Mouse (Mus musculus) embryonic facial prominence, embryonic 13.5 days (tissue): ENCODE measurements around the gene Cpa5. TPM values are rescaled to one million over a fixed set of nuclear protein-coding genes. Genes with fewer than 3 reads are reported as not detected.
A peak's percentile ranks its signal among the peaks of the same experiment; 100 is the strongest.

Experiments
- ATAC-seq: fragments of 200-750 bp; cut with Nextera tagmentation; 2 replicates; pipeline ENCODE4 v1.8.0; 2017; ENCODE audit warnings: low read depth; ENCODE audit not compliant: insufficient number of reproducible peaks, insufficient read depth, low FRiP score, low TSS enrichment
- H3K27ac ChIP-seq: fragments of 300-500 bp; sonication (generic); 2 replicates; pipeline ENCODE4 v1.5.1; 2015; ENCODE audit warnings: moderate library complexity, mild to moderate bottlenecking, inconsistent platforms
- H3K27me3 ChIP-seq: fragments of 300-500 bp; sonication (generic); 2 replicates; pipeline ENCODE4 v1.6.1; 2015; ENCODE audit warnings: mild to moderate bottlenecking, inconsistent platforms
- H3K36me3 ChIP-seq: fragments of 300-500 bp; sonication (generic); 2 replicates; pipeline ENCODE4 v1.6.1; 2015; ENCODE audit warnings: mild to moderate bottlenecking, inconsistent platforms
- H3K4me1 ChIP-seq: fragments of 300-500 bp; sonication (generic); 2 replicates; pipeline ENCODE4 v1.6.1; 2015; ENCODE audit warnings: inconsistent platforms
- H3K4me2 ChIP-seq: fragments of 300-500 bp; sonication (generic); 2 replicates; pipeline ENCODE4 v1.6.1; 2015; ENCODE audit warnings: moderate library complexity, mild to moderate bottlenecking, inconsistent platforms
- H3K4me3 ChIP-seq: fragments of 300-500 bp; sonication (generic); 2 replicates; pipeline ENCODE4 v1.5.1; 2015; ENCODE audit warnings: mild to moderate bottlenecking, inconsistent platforms
- H3K9ac ChIP-seq: fragments of 300-500 bp; sonication (generic); 2 replicates; pipeline ENCODE4 v1.6.1; 2015; ENCODE audit warnings: mild to moderate bottlenecking, inconsistent platforms
- H3K9me3 ChIP-seq: fragments of 300-500 bp; sonication (generic); 2 replicates; pipeline ENCODE4 v1.6.1; 2016; ENCODE audit warnings: inconsistent platforms
- WGBS: fragments of 180-500 bp; shearing (Covaris S2); methylation state at CpG from one replicate; pipeline ENCODE4 v1.1.7; 2015; ENCODE audit warnings: mixed read lengths; 5-methylcytosine and 5-hydroxymethylcytosine counted together
- polyA plus RNA-seq: library from polyadenylated mRNA; unstranded; fragments of >200 nt; fragmentation: Nextera tagmentation; extraction: Ambion mirVana; gene quantifications from 2 replicates; pipeline ENCODE4 v1.2.1, GENCODE M21; 2015

Gene Cpa5
- polyA plus RNA-seq, 1 experiment from 2014 or later, result 0.28 TPM

DNA sequence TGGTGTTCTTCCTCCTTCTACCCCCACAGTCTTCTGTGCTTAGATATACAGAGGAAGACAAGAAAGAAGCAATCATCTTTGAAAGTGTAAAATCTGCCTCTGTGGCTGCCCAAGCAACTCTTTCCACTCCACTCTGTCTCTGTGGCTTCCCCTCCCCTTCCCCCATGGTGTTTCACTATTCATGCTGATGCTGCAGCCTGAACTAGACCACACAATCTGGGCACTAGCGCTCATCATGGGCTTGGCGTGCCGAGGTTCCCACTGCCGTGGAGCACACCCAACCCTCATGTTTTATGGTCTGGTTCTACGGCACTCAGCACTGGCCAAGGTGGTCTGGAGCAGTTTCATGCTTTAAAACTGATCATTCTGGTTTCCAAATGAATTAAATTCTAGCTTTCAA is 60.9 kb downstream of the Cpa5 start:
- peak; percentile 65 for ATAC-seq
- H3K9me3 ChIP-seq, result no peaks in the 10 kb centered on the region
- H3K27me3 ChIP-seq, result no peaks in the 10 kb centered on the region
- H3K9ac ChIP-seq, result peak overlapping the region; percentile 32; the same call in 1 of the 2 replicates
- no peak overlapping the region for H3K4me3 ChIP-seq
- WGBS, result 42% methylated on average over 5 of the region's 5 CpGs
- peak overlapping the region; percentile 20; the same call in 1 of the 2 replicates for H3K4me2 ChIP-seq
- H3K4me1 ChIP-seq, result peaks cover 86% of the 10 kb centered on the region
- H3K36me3 ChIP-seq, result no peaks in the 10 kb centered on the region
- H3K27ac ChIP-seq, result peak overlapping the region; percentile 88

DNA sequence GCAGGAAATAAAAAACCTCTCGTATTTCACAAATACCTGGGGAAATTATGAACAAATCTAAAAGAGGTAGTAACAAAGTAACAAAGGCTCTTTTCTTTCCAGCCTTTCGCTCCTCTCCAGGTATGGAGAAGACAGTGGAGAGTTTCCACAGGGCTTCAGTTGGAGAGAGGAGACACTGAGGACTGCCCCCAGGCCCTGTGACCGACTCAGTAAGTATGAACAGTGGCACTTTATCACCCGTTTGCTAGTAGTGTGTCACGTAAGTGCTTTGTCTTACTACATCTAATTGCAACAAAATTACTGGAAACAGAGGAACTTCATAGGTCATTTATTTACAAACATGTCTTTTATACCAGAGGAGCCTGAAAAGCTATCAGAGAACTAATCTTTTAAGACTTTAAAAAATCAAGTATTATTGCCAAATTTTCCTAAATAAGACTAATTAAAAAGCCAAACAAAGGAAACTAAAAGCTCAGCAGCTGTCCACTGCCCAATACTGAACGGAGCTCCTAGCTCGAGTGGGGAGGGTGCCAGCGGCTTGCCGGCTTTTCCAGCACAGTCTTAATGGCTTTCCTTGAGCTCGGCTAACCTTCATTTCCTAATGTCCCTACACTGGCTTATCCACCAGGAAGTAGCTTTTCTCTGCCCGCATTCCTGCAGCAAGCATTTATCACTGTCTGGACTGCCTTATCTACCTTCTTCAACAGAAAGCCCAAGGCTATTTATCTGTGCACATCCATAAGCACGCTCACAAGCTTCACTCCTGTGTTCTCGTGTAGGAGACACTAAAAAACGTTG is 63.2 kb downstream of the Cpa5 start:
- H3K4me2 ChIP-seq, result peak overlapping the region; percentile 55
- H3K27ac ChIP-seq, result peak overlapping the region; percentile 99
- 0 out of 2 replicates have a peak, but pooled peaks cover 3% of the 10 kb centered on the region for H3K36me3 ChIP-seq
- no peak overlapping the region for H3K4me3 ChIP-seq
- no peaks in the 10 kb centered on the region for H3K27me3 ChIP-seq
- ATAC-seq, result no peak
- 0 out of 2 replicates have a peak overlapping the region, but pooled peaks have one; percentile 23 for H3K9ac ChIP-seq
- H3K9me3 ChIP-seq, result no peaks in the 10 kb centered on the region
- H3K4me1 ChIP-seq, result peaks cover 79% of the 10 kb centered on the region
- WGBS, result 24% methylated on average over 14 of the region's 14 CpGs

DNA sequence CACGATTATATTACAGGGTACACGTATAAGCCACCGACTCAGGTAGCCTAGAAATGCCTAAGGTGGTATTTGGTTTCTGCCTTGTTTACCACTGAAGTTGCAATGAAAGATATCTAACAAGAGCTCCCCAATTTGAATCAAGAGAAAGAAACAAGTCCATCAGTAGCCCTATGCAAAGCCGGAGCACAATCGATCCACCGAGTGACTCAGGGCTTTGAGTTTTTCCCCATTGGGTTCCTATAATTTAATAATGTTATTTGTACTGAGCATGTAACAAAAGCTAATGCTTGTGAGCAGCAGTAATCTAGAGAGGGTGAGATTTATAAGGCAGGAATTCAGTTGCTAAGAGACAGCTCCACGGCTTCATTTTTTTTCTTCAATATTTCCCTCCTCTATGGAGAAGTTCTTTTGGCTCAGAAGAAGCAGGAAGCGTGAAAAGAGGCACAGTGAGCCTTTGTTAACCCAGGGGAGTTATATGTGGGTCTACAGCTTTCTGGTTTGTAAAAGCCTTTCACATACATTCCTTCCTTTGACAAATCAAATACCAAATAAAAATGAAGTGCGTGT is 64.0 kb downstream of the Cpa5 start:
- ATAC-seq, result no peak
- H3K9me3 ChIP-seq, result no peaks in the 10 kb centered on the region
- 20% methylated on average over 9 of the region's 9 CpGs for WGBS
- 0 out of 2 replicates have a peak, but pooled peaks cover 3% of the 10 kb centered on the region for H3K36me3 ChIP-seq
- peaks cover 72% of the 10 kb centered on the region for H3K4me1 ChIP-seq
- H3K27ac ChIP-seq, result peak overlapping the region; percentile 99
- no peaks in the 10 kb centered on the region for H3K27me3 ChIP-seq
- 0 out of 2 replicates have a peak overlapping the region, but pooled peaks have one; percentile 19 for H3K4me3 ChIP-seq
- H3K4me2 ChIP-seq, result peak overlapping the region; percentile 55
- H3K9ac ChIP-seq, result peak overlapping the region; percentile 70

DNA sequence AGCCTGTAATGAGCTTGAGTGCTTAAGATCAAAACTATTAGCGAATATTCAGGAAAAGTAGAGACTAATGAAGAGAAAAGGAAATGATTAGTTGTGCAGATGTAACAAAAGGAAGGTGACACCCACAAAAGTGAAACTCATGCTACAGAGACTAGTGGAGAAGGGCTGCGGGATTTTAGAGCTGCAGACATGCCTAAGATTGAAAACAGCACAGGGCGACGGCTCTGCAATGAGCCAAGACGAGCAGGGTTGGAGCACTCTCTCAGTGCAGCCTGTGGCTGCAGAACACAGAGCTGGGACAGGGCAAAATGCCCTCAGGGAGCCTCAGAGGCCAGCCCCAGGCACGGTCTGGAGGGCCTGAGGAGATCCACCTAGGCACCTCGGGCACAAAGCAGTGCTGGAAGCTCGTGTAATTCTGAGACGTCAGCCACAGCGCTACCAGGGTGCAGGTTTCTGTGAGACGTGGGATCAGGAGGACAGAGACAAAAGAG is 64.5 kb downstream of the Cpa5 start:
- H3K36me3 ChIP-seq, result 0 out of 2 replicates have a peak, but pooled peaks cover 3% of the 10 kb centered on the region
- peak overlapping the region; percentile 19 for H3K4me3 ChIP-seq
- H3K27ac ChIP-seq, result peak overlapping the region; percentile 99
- peak overlapping the region; percentile 55 for H3K4me2 ChIP-seq
- ATAC-seq, result 0 out of 2 replicates have a peak, but pooled peaks have one; percentile 66
- peak overlapping the region; percentile 70 for H3K9ac ChIP-seq
- WGBS, result 9% methylated on average over 11 of the region's 11 CpGs
- H3K4me1 ChIP-seq, result peaks cover 70% of the 10 kb centered on the region
- H3K27me3 ChIP-seq, result no peaks in the 10 kb centered on the region
- no peaks in the 10 kb centered on the region for H3K9me3 ChIP-seq

DNA sequence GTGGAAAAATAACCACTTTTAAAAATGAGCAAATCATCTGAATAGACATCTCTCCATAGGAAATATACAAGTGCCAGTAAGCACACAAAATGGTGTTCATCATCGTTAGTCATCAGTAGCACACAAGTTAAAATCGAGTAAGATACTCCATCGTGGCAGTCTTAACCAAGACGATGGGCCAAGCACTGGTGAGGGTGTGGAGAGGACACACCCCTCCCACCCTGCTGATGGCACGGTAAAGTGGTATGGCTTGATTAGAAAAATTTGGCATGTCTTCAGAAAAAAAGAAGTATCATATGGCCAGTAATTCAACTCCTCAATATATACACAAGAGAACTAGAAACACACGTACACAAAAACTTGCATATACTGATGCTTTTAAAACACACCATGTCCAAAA is 65.7 kb downstream of the Cpa5 start:
- WGBS, result 50% methylated on average over 6 of the region's 6 CpGs
- Histone ChIP-seq H3K27ac (peak overlapping the region; percentile 99), H3K4me3 (no peak overlapping the region), H3K36me3 (0 out of 2 replicates have a peak, but pooled peaks cover 3% of the 10 kb centered on the region), H3K4me1 (peaks cover 69% of the 10 kb centered on the region), H3K4me2 (no peak overlapping the region), H3K27me3 (no peaks in the 10 kb centered on the region), H3K9me3 (no peaks in the 10 kb centered on the region), H3K9ac (no peak overlapping the region)
- ATAC-seq, result no peak

DNA sequence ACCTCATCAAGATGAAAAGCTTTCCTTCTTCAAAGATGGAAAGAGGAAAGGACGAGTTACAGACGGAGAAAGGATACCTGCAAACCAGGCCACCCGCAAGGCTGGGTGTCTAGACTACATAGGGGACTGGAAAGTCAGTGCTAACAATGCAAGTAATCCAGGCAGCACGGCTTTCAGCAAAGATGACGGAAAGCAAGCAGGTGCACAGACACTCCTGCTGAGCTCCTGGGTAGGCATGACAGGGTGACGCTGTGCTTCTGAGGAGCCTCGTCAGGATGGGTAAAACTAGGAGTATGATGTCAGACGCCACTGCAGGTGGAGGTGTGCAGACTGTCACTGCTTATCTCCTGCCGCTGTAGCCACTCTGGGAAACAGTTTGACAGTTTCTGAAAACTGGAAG is 66.8 kb downstream of the Cpa5 start:
- Histone ChIP-seq H3K4me3 (no peak overlapping the region), H3K27ac (no peak overlapping the region; the same call in 1 of the 2 replicates)
- 74% methylated on average over 9 of the region's 9 CpGs for WGBS

DNA sequence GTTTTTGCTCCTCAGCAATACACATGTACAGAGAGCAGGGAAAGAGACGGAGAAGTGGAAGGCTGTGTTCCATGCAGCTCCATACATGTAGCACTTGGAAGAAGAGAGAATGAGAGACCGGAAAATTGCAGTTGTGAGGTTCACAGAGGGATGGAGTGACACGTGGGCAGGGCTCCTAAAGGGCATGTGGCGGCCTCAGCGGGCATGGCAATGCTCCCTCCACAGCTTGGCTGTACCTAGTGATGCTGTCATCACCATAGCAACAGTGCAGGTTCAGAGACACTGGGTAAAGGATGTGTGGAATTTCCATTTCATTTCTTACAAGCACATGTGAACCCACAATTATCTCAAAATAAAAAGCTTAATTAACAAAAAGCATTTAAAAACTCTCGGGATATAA is 67.7 kb downstream of the Cpa5 start:
- no peaks in the 10 kb centered on the region for H3K27me3 ChIP-seq
- no peak for ATAC-seq
- H3K4me1 ChIP-seq, result peaks cover 71% of the 10 kb centered on the region
- H3K9ac ChIP-seq, result 0 out of 2 replicates have a peak overlapping the region, but pooled peaks have one; percentile 21
- 0 out of 2 replicates have a peak, but pooled peaks cover 3% of the 10 kb centered on the region for H3K36me3 ChIP-seq
- no peak overlapping the region for H3K4me3 ChIP-seq
- H3K4me2 ChIP-seq, result no peak overlapping the region
- H3K9me3 ChIP-seq, result no peaks in the 10 kb centered on the region
- 69% methylated on average over 6 of the region's 6 CpGs for WGBS
- peak overlapping the region; percentile 51; the same call in 1 of the 2 replicates for H3K27ac ChIP-seq

More for the DNA sequence above, 66.8 kb downstream of the Cpa5 start:
- peaks cover 70% of the 10 kb centered on the region for H3K4me1 ChIP-seq
- H3K9ac ChIP-seq, result no peak overlapping the region
- H3K36me3 ChIP-seq, result 0 out of 2 replicates have a peak, but pooled peaks cover 3% of the 10 kb centered on the region
- no peak for ATAC-seq
- H3K27me3 ChIP-seq, result no peaks in the 10 kb centered on the region
- H3K9me3 ChIP-seq, result no peaks in the 10 kb centered on the region
- H3K4me2 ChIP-seq, result no peak overlapping the region

DNA sequence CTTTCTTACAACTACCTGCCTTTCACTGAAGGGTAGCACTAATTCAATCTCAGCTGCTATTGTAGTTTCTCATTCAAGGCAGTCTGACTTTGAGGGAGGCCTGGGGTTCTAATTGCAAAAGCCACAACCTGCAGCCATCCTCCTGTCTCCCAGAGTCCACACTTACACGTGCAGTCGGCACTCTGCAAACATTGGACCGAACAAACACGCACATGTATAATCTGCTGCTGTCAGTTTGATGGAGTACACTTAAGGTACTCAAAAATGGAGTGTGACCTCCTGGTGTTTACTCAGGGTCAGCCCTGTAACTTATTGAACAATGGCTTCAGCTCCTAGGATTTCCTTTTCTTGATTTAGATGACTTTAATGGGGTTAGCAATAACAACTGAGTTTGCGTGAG is 68.8 kb downstream of the Cpa5 start:
- H3K4me2 ChIP-seq, result no peak overlapping the region
- no peaks in the 10 kb centered on the region for H3K27me3 ChIP-seq
- no peak for ATAC-seq
- H3K4me1 ChIP-seq, result peaks cover 60% of the 10 kb centered on the region
- H3K4me3 ChIP-seq, result no peak overlapping the region
- H3K9me3 ChIP-seq, result no peaks in the 10 kb centered on the region
- H3K27ac ChIP-seq, result peak overlapping the region; percentile 30; the same call in 1 of the 2 replicates
- H3K9ac ChIP-seq, result no peak overlapping the region
- H3K36me3 ChIP-seq, result 0 out of 2 replicates have a peak, but pooled peaks cover 3% of the 10 kb centered on the region
- 73% methylated on average over 5 of the region's 5 CpGs for WGBS

DNA sequence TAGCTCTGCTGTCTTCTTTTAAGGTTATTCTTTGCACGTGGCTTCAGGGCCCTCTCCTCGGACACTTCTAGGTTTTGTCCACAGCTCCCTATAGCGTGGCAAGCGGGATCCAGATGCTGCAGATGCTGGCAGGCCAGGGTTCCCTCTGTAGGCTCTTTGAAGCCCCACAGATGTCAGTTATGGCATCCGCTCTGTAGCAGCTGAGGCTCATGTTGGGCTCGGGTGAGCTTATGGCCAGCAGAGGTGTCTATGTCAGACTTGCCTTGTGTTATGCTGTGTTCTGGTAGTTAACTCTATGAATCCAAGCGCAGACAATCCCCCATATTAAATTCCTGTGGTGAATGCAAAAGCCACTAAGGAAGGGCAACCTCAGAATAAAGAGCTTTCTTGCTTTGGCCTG is 69.6 kb downstream of the Cpa5 start:
- ATAC-seq, result no peak
- Histone ChIP-seq H3K27ac (peak overlapping the region; percentile 78), H3K4me1 (peaks cover 52% of the 10 kb centered on the region)

More for the DNA sequence above, 69.6 kb downstream of the Cpa5 start:
- Histone ChIP-seq H3K27me3 (no peaks in the 10 kb centered on the region), H3K4me2 (no peak overlapping the region), H3K9ac (no peak overlapping the region), H3K4me3 (no peak overlapping the region), H3K36me3 (0 out of 2 replicates have a peak, but pooled peaks cover 3% of the 10 kb centered on the region), H3K9me3 (no peaks in the 10 kb centered on the region)
- 35% methylated on average over 7 of the region's 7 CpGs for WGBS
